Mouse (Mus musculus): ENCODE data around the gene Zfp758. TPM values are rescaled to one million over a fixed set of nuclear protein-coding genes. Genes with fewer than 3 reads are reported as not detected.
A peak's percentile ranks its signal among the peaks of the same experiment; 100 is the strongest.
"Not testable (repeated sequence)": the region's sequence is repeated elsewhere in the genome, so short reads cannot be mapped to it uniquely, and the experiment has no call there.

Zfp758 gene
- total RNA-seq (2014; rRNA removed) (10.0 and 10.7 TPM in 2 replicates), polyA plus RNA-seq (2015; fragmentation: Nextera tagmentation; extraction: Ambion mirVana) (3.8 and 6.3 TPM in 2 replicates)

GRCm38 (mm10) chr17:22361101-22361781 is at the start of gene Zfp758, which contains the start of gene Zfp944:
Zfp758 (plus strand) TSS chr17:22361453.
Zfp944 (minus strand) TSS chr17:22361400.
- WGBS = under 1% methylated on average over 30 of the region's 43 CpGs
- Histone ChIP-seq H3K4me3 (ENCODE audit: low read depth, low read length) (peak within 1 kb of the TSS; percentile 50), H3K4me1 (ENCODE audit: insufficient read depth) (peaks cover 11% of the 10 kb centered on the region; the same call in 1 of the 2 replicates), H3K4me2 (ENCODE audit: low read depth) (peak within 1 kb of the TSS; percentile 47), H3K9ac (peak within 1 kb of the TSS; percentile 65)
- ATAC-seq (peak; percentile 97), DNase-seq (peak; percentile 52)
- not testable (repeated sequence) for H3K36me3 ChIP-seq (ENCODE audit: insufficient read depth); H3K27me3 ChIP-seq (ENCODE audit: insufficient read depth, low read length); H3K27ac ChIP-seq (ENCODE audit: low read depth, low read length); H3K9me3 ChIP-seq (ENCODE audit: low read length)

- H3K27ac ChIP-seq (ENCODE audit: low read depth, low read length); DNase-seq: not testable (repeated sequence)
- peak overlapping the region; percentile 72 for H3K9ac ChIP-seq
Measured at GRCm38 (mm10) chr17:22314219-22314618, 47.0 kb upstream of the Zfp758 start.

DNA sequence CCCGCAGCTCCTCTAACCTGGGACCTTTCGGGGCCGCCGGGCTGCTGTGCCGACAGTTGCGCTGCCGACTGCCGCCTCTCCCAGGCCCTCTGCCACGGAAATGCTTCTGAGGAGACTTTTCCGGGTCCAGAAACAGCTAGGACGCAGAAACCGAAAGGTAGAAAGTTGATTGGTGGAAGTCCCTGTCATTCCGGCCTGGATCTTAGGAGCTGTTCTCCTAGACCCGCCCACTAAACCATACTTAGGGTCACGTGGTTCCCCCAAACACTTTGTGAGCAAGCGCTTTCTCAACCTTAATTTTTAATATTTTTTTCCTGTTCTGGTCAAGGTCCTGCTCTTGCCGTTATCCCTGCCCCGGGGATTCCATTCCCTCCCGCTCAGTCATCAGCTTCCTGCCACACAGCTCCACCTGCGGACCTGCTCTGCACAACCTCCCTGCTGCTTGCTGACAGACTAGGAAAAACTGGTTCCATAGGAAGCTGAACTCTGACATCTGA is 46.5 kb upstream of the Zfp758 start, which contains the start of gene CT030661.1:
CT030661.1 (minus strand) TSS at position 108 of the 497 bp plus-strand sequence.
- 0 out of 2 replicates have a peak, but pooled peaks have one; percentile 3 for TF ChIP-seq CTCF (IDR thresholded peaks at IDR 0.05; ENCODE audit: low read depth)

More at GRCm38 (mm10) chr17:22314219-22314618, 47.0 kb upstream of the Zfp758 start:
- not testable (repeated sequence) for H3K9me3 ChIP-seq (ENCODE audit: low read length); H3K27me3 ChIP-seq (ENCODE audit: insufficient read depth, low read length); H3K4me1 ChIP-seq (ENCODE audit: insufficient read depth); H3K36me3 ChIP-seq (ENCODE audit: insufficient read depth)
- ATAC-seq = peak; percentile 58
- H3K4me2 ChIP-seq (ENCODE audit: low read depth) = peak overlapping the region; percentile 56
- H3K4me3 ChIP-seq (ENCODE audit: low read depth, low read length) = peak overlapping the region; percentile 47
- 2% methylated on average over 3 of the region's 3 CpGs for WGBS

GRCm38 (mm10) chr17:22315247-22315646 is 46.0 kb upstream of the Zfp758 start:
- peak overlapping the region; percentile 45; the same call in 1 of the 2 replicates for H3K27ac ChIP-seq (ENCODE audit: low read depth, low read length)
- H3K9me3 ChIP-seq (ENCODE audit: low read length); DNase-seq; H3K36me3 ChIP-seq (ENCODE audit: insufficient read depth); H3K4me1 ChIP-seq (ENCODE audit: insufficient read depth); ATAC-seq; H3K27me3 ChIP-seq (ENCODE audit: insufficient read depth, low read length): not testable (repeated sequence)
- 14% methylated on average over 2 of the region's 2 CpGs for WGBS
- peak overlapping the region; percentile 72 for H3K9ac ChIP-seq
- peak overlapping the region; percentile 56 for H3K4me2 ChIP-seq (ENCODE audit: low read depth)
- H3K4me3 ChIP-seq (ENCODE audit: low read depth, low read length) = peak overlapping the region; percentile 47

More for the DNA sequence above, 46.5 kb upstream of the Zfp758 start, which contains the start of gene CT030661.1:
- not testable (repeated sequence) for H3K36me3 ChIP-seq (ENCODE audit: insufficient read depth); H3K4me1 ChIP-seq (ENCODE audit: insufficient read depth); H3K9me3 ChIP-seq (ENCODE audit: low read length); H3K27me3 ChIP-seq (ENCODE audit: insufficient read depth, low read length)
- peak; percentile 97 for DNase-seq
- Histone ChIP-seq H3K4me3 (ENCODE audit: low read depth, low read length) (peak within 1 kb of the TSS; percentile 47), H3K27ac (ENCODE audit: low read depth, low read length) (peak within 1 kb of the TSS; percentile 59; the same call in 1 of the 2 replicates), H3K9ac (peak within 1 kb of the TSS; percentile 72), H3K4me2 (ENCODE audit: low read depth) (peak within 1 kb of the TSS; percentile 56)
- under 1% methylated on average over 20 of the region's 20 CpGs for WGBS
- peak; percentile 100 for ATAC-seq

- H3K27me3 ChIP-seq (ENCODE audit: insufficient read depth, low read length) = no peaks in the 10 kb centered on the region
- H3K27ac ChIP-seq (ENCODE audit: low read depth, low read length) = no peak overlapping the region
- TF ChIP-seq CTCF (IDR thresholded peaks at IDR 0.05; ENCODE audit: low read depth) = peak; percentile 71
- ATAC-seq = no peak
- H3K4me1 ChIP-seq (ENCODE audit: insufficient read depth) = no peaks in the 10 kb centered on the region
- peaks cover 16% of the 10 kb centered on the region for H3K36me3 ChIP-seq (ENCODE audit: insufficient read depth)
- H3K4me2 ChIP-seq (ENCODE audit: low read depth) = no peak overlapping the region
- H3K9me3 ChIP-seq (ENCODE audit: low read length) = no peaks in the 10 kb centered on the region
- no peak overlapping the region for H3K9ac ChIP-seq
- no peak overlapping the region for H3K4me3 ChIP-seq (ENCODE audit: low read depth, low read length)
- peak; percentile 24 for DNase-seq
Measured at GRCm38 (mm10) chr17:22352794-22353193, 8.5 kb upstream of the Zfp758 start.

DNA sequence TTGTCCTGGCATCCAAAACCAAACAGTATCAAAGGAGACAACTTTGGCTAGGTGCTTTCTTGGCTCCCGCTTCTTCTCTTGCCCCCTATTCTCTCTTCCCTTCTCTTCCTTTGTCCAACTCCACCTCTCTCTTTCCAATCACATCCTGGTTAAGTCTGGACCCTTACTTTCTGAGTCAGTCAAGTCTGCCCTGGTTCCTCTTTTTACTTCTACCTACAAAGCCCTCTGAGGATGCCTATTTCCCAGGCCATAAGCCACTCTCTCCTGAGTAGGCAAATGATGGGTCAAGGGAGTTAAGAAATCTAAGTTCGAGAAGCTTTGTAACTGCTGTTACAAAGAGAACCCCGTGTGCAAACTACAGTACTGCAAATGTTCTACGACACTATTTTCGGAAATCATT is 681 bp upstream of the Zfp758 start:
- Histone ChIP-seq H3K27ac (ENCODE audit: low read depth, low read length) (no peak overlapping the region), H3K36me3 (ENCODE audit: insufficient read depth) (peaks cover 10% of the 10 kb centered on the region), H3K4me3 (ENCODE audit: low read depth, low read length) (peak overlapping the region; percentile 50), H3K4me1 (ENCODE audit: insufficient read depth) (peaks cover 11% of the 10 kb centered on the region; the same call in 1 of the 2 replicates), H3K27me3 (ENCODE audit: insufficient read depth, low read length) (no peaks in the 10 kb centered on the region), H3K9ac (peak overlapping the region; percentile 65), H3K4me2 (ENCODE audit: low read depth) (peak overlapping the region; percentile 47), H3K9me3 (ENCODE audit: low read length) (no peaks in the 10 kb centered on the region)
- ATAC-seq = 0 out of 2 replicates have a peak, but pooled peaks have one; percentile 0
- WGBS = 29% methylated on average over 5 of the region's 5 CpGs
- no peak for DNase-seq
- no peak for TF ChIP-seq CTCF (IDR thresholded peaks at IDR 0.05; ENCODE audit: low read depth)

DNA sequence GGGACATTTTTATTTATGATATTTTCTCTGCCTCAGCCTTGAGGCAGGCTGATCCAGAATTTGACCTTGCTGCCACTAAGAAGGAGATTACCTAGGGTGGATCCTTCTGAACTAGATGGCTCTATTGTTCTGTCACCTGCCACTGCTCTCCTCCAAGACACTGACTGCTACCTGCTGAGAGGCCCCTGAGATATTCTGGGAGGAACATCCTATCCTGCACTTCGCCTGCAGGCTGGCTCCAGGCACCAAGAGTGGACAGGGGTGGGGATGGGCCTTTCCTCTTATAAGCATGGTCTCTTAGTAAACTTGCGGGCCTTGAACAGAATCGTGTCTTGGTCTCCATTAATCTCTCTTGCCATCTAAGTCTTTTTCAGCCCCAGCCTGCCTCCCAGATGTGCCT is 2.6 kb downstream of the Zfp758 start:
- no peaks in the 10 kb centered on the region for H3K27me3 ChIP-seq (ENCODE audit: insufficient read depth, low read length)
- H3K9me3 ChIP-seq (ENCODE audit: low read length) = no peaks in the 10 kb centered on the region; the same call in 1 of the 2 replicates
- no peak overlapping the region for H3K4me3 ChIP-seq (ENCODE audit: low read depth, low read length)
- no peak overlapping the region for H3K4me2 ChIP-seq (ENCODE audit: low read depth)
- 96% methylated on average over 3 of the region's 3 CpGs for WGBS
- peaks cover 11% of the 10 kb centered on the region; the same call in 1 of the 2 replicates for H3K4me1 ChIP-seq (ENCODE audit: insufficient read depth)
- ATAC-seq (no peak), DNase-seq (no peak)
- no peak for TF ChIP-seq CTCF (IDR thresholded peaks at IDR 0.05; ENCODE audit: low read depth)
- no peak overlapping the region for H3K27ac ChIP-seq (ENCODE audit: low read depth, low read length)
- H3K9ac ChIP-seq = no peak overlapping the region
- H3K36me3 ChIP-seq (ENCODE audit: insufficient read depth) = no peaks in the 10 kb centered on the region; the same call in 1 of the 2 replicates
